Mouse (Mus musculus): ENCODE results near the gene Atp8a2.

- TF ChIP-seq CTCF (IDR thresholded peaks at IDR 0.05; ENCODE audit: borderline replicate concordance, extremely low read depth, insufficient read depth, insufficient read length) (no peak), POLR2A (IDR thresholded peaks at IDR 0.05; ENCODE audit: borderline replicate concordance, extremely low read depth, insufficient read depth, insufficient read length, poor library complexity, severe bottlenecking) (peak; percentile 36; the same call in 1 of the 2 replicates)
These were observed 109.9 kb downstream of the Atp8a2 start for GRCm38 (mm10) chr14:60086808-60087725.
